Mouse (Mus musculus): Measurements from ENCODE around the gene Rbfox1.

Rbfox1 gene

GRCm38 (mm10) chr16:6648753-6649152 is 763.6 kb downstream of the Rbfox1 start:
- no peak for DNase-seq (ENCODE audit: extremely low spot score, low read depth, low spot score)

GRCm38 (mm10) chr16:6658594-6658993 is 773.4 kb downstream of the Rbfox1 start:
- DNase-seq (ENCODE audit: extremely low spot score, low read depth, low spot score): no peak

- no peak for DNase-seq (ENCODE audit: extremely low spot score, low read depth, low spot score)
These were observed 801.1 kb downstream of the Rbfox1 start for GRCm38 (mm10) chr16:6686076-6686757.

GRCm38 (mm10) chr16:6704847-6705246 is 819.7 kb downstream of the Rbfox1 start:
- DNase-seq (ENCODE audit: extremely low spot score, low read depth, low spot score): no peak

GRCm38 (mm10) chr16:6712341-6712740 is 827.2 kb downstream of the Rbfox1 start:
- DNase-seq (ENCODE audit: extremely low spot score, low read depth, low spot score): no peak

GRCm38 (mm10) chr16:6715245-6715644 is 830.1 kb downstream of the Rbfox1 start:
- no peak for DNase-seq (ENCODE audit: extremely low spot score, low read depth, low spot score)

GRCm38 (mm10) chr16:6716214-6716911 is 831.2 kb downstream of the Rbfox1 start:
- no peak for DNase-seq (ENCODE audit: extremely low spot score, low read depth, low spot score)

GRCm38 (mm10) chr16:6719027-6719426 is 833.9 kb downstream of the Rbfox1 start:
- no peak for DNase-seq (ENCODE audit: extremely low spot score, low read depth, low spot score)

GRCm38 (mm10) chr16:6732646-6733045 is 847.5 kb downstream of the Rbfox1 start:
- DNase-seq (ENCODE audit: extremely low spot score, low read depth, low spot score): no peak

GRCm38 (mm10) chr16:6733427-6733826 is 848.3 kb downstream of the Rbfox1 start:
- DNase-seq (ENCODE audit: extremely low spot score, low read depth, low spot score): no peak

- DNase-seq (ENCODE audit: extremely low spot score, low read depth, low spot score): no peak
These were observed 851.4 kb downstream of the Rbfox1 start for GRCm38 (mm10) chr16:6736566-6736965.

GRCm38 (mm10) chr16:6736998-6737397 is 851.8 kb downstream of the Rbfox1 start:
- no peak for DNase-seq (ENCODE audit: extremely low spot score, low read depth, low spot score)

- no peak for DNase-seq (ENCODE audit: extremely low spot score, low read depth, low spot score)
These were observed 861.0 kb downstream of the Rbfox1 start for GRCm38 (mm10) chr16:6746116-6746515.

- no peak for DNase-seq (ENCODE audit: extremely low spot score, low read depth, low spot score)
These were observed 865.3 kb downstream of the Rbfox1 start for GRCm38 (mm10) chr16:6750491-6750890.

GRCm38 (mm10) chr16:6754847-6755246 is 869.7 kb downstream of the Rbfox1 start:
- DNase-seq (ENCODE audit: extremely low spot score, low read depth, low spot score): no peak

GRCm38 (mm10) chr16:6769495-6770237 is 884.5 kb downstream of the Rbfox1 start:
- DNase-seq (ENCODE audit: extremely low spot score, low read depth, low spot score): peak; percentile 14

- DNase-seq (ENCODE audit: extremely low spot score, low read depth, low spot score): no peak
These were observed 892.5 kb downstream of the Rbfox1 start for GRCm38 (mm10) chr16:6777506-6778185.

GRCm38 (mm10) chr16:6784144-6784543 is 899.0 kb downstream of the Rbfox1 start:
- DNase-seq (ENCODE audit: extremely low spot score, low read depth, low spot score): no peak

GRCm38 (mm10) chr16:6785026-6785425 is 899.9 kb downstream of the Rbfox1 start:
- DNase-seq (ENCODE audit: extremely low spot score, low read depth, low spot score): no peak

- DNase-seq (ENCODE audit: extremely low spot score, low read depth, low spot score): no peak
These were observed 906.1 kb downstream of the Rbfox1 start for GRCm38 (mm10) chr16:6791218-6791617.

- DNase-seq (ENCODE audit: extremely low spot score, low read depth, low spot score): peak; percentile 57
These were observed 906.5 kb downstream of the Rbfox1 start for GRCm38 (mm10) chr16:6791655-6792054.
